Mouse (Mus musculus) cerebellum, adult 2 months (tissue): ENCODE data around the gene Plppr4. TPM values are rescaled to one million over a fixed set of nuclear protein-coding genes. Genes with fewer than 3 reads are reported as not detected.

ENCODE experiments used
- DNase-seq, 2 experiments: peaks; one replicate each; pipeline ENCODE4 v3.0.0; 2021
- H3K27ac ChIP-seq: fragments of 200-500 bp; 2 replicates; pipeline ENCODE4 v1.5.1; 2012; ENCODE audit warnings: low read length, control low read depth, inconsistent platforms; ENCODE audit not compliant: insufficient read depth
- H3K27me3 ChIP-seq: fragments of 200-500 bp; 2 replicates; pipeline ENCODE4 v1.6.1; 2012; ENCODE audit warnings: inconsistent platforms, mild to moderate bottlenecking, low read length, moderate library complexity; ENCODE audit not compliant: control insufficient read depth, insufficient read depth
- H3K4me1 ChIP-seq: fragments of 200-500 bp; 2 replicates; pipeline ENCODE4 v1.6.1; 2011; ENCODE audit warnings: low read length; ENCODE audit not compliant: control insufficient read depth, insufficient read depth
- H3K4me3 ChIP-seq: fragments of 200-500 bp; replicated peaks from 2 replicates; pipeline ENCODE3; 2011; ENCODE audit warnings: mild to moderate bottlenecking, low read depth, low read length, control low read depth; ENCODE audit not compliant: insufficient read depth
- CTCF ChIP-seq: fragments of 200-500 bp; IDR thresholded peaks from 2 replicates; pipeline ENCODE4 v1.5.1; 2011; ENCODE audit warnings: low read depth, mild to moderate bottlenecking, control low read depth, low read length, moderate library complexity, borderline replicate concordance; ENCODE audit not compliant: insufficient read depth
- POLR2A ChIP-seq: fragments of 200-500 bp; IDR thresholded peaks from 2 replicates; pipeline ENCODE4 v1.6.1; 2011; ENCODE audit warnings: low read length, control low read depth, borderline replicate concordance; ENCODE audit not compliant: insufficient read depth
- WGBS: fragments of 180-500 bp; shearing (Covaris S2); methylation state at CpG from one replicate; pipeline ENCODE4 v1.1.7; 2018; 5-methylcytosine and 5-hydroxymethylcytosine counted together
- polyA plus RNA-seq: library from polyadenylated mRNA; depleted of rRNA; stranded (reverse); fragments of >200 nt; gene quantifications from 2 replicates; pipeline ENCODE4 v1.2.3, GENCODE M21; 2012; rRNA removed

Gene Plppr4
- polyA plus RNA-seq, 1 experiment = 25.3 TPM

- 90% methylated on average over 3 of the region's 3 CpGs for WGBS
These were observed 51.6 kb downstream of the Plppr4 start for GRCm38 (mm10) chr3:117308895-117309579.

DNA sequence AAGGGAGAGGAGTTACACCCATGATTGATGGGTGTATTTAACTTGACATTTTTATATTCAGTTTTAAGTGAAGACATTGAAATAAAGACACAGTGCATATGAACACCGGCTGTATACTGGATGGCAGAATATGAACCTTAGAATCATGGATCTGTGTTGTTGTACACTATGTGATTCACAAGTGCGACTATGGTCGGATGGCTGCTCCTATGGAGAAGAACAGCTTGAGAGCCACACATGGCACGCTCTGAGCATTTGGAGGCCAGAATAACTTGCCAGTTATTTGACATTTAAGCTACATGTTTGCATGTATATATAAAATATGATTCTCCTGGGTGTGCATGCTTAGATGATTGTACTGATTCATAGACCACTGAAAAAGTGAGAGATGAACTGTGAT is 53.1 kb downstream of the Plppr4 start:
- Histone ChIP-seq H3K27me3 (no peaks in the 10 kb centered on the region), H3K4me1 (no peaks in the 10 kb centered on the region), H3K4me3 (no peak overlapping the region), H3K27ac (no peak overlapping the region)
- no peak for TF ChIP-seq CTCF
- no peak for TF ChIP-seq POLR2A
- WGBS = 19% methylated on average over 4 of the region's 4 CpGs
- no peak for DNase-seq

More at GRCm38 (mm10) chr3:117308895-117309579, 51.6 kb downstream of the Plppr4 start:
- H3K4me3 ChIP-seq = no peak overlapping the region
- H3K4me1 ChIP-seq = no peaks in the 10 kb centered on the region
- no peaks in the 10 kb centered on the region for H3K27me3 ChIP-seq
- TF ChIP-seq CTCF (no peak), POLR2A (no peak)
- no peak overlapping the region for H3K27ac ChIP-seq
- no peak for DNase-seq

- no peak for DNase-seq
- Histone ChIP-seq H3K27ac (no peak overlapping the region), H3K4me1 (no peaks in the 10 kb centered on the region), H3K27me3 (no peaks in the 10 kb centered on the region), H3K4me3 (no peak overlapping the region)
- no peak for TF ChIP-seq POLR2A
- WGBS = 92% methylated on average over 2 of the region's 2 CpGs
These were observed 56.6 kb downstream of the Plppr4 start for GRCm38 (mm10) chr3:117304037-117304436.

DNA sequence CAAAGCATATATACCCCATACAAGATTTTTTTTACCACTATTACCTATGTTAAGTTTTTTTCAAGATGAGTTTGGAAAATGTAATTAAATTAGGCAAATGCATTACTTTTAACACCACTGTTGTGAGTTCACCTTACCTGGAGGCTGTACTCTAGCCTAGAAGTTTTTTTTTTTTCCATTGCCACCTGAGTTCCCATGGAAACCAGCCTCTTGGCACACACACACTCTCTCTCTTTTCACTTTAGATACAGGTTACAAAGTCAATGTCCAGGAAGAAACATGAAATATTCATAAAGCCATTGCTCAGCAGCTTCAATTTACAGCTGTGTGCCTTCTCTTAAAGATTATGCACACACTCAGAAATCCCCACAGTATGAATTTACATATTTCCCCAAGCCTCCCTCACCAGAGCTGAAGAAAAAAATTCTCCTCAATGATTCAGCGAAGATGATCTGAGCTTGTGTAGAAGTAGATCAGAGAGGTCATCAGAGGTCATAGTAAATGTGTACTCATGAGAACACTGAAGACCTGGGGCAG is 59.9 kb downstream of the Plppr4 start:
- Histone ChIP-seq H3K4me3 (no peak overlapping the region), H3K27me3 (no peaks in the 10 kb centered on the region), H3K27ac (no peak overlapping the region), H3K4me1 (no peaks in the 10 kb centered on the region)
- TF ChIP-seq POLR2A (no peak), CTCF (no peak)
- no peak for DNase-seq
- WGBS = 69% methylated on average over 1 of the region's 1 CpGs

DNA sequence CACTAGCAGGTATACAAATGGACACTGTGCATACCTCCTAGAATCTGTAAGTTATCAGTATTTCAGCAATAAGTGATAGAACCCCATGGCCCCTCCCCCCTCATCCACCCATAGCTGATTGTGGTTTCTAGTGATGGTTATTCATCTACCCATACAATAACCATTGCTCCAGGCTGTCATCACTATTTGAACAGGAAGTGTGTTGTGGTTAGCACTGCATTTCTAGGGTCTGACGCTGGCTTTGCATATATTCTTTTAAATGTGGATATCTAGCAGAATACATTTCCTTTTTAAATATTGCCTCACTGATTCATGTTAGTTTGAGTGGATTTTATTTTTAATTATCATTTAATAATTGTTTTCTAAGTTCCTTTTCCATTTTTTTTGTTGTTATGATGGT is 62.9 kb downstream of the Plppr4 start:
- TF ChIP-seq POLR2A = no peak
- no peak for TF ChIP-seq CTCF
- Histone ChIP-seq H3K4me3 (no peak overlapping the region), H3K27me3 (no peaks in the 10 kb centered on the region), H3K27ac (no peak overlapping the region), H3K4me1 (no peaks in the 10 kb centered on the region)
- WGBS = 98% methylated on average over 1 of the region's 1 CpGs
- no peak for DNase-seq

GRCm38 (mm10) chr3:117294308-117294925 is 66.3 kb downstream of the Plppr4 start:
- Histone ChIP-seq H3K4me1 (no peaks in the 10 kb centered on the region), H3K27ac (no peak overlapping the region), H3K4me3 (no peak overlapping the region), H3K27me3 (no peaks in the 10 kb centered on the region)
- TF ChIP-seq CTCF (no peak), POLR2A (no peak)
- no peak for DNase-seq
- WGBS = 77% methylated on average over 2 of the region's 2 CpGs

Other genes with a start within 250 kb of the Plppr4 start
- gene Plppr5, start 214.0 kb upstream of the Plppr4 start, polyA plus RNA-seq = 5.4 and 5.5 TPM in 2 replicates